Mouse (Mus musculus): ENCODE results near the gene Eif3i. TPM values are rescaled to one million over a fixed set of nuclear protein-coding genes. Genes with fewer than 3 reads are reported as not detected.

The Eif3i gene
- 119 and 125 TPM in 2 replicates for polyA plus RNA-seq (2015; fragmentation: Nextera tagmentation; extraction: Ambion mirVana)

GRCm38 (mm10) chr4:129600233-129601158 lies at the start of gene Eif3i, which contains the start of gene Tmem234:
Eif3i (minus strand) TSS chr4:129600648.
Tmem234 (plus strand) TSS chr4:129600668.
- H3K9ac ChIP-seq (replicated peaks): peak within 1 kb of the TSS; percentile 83
- H3K36me3 ChIP-seq (replicated peaks; ENCODE audit: insufficient read depth, low read length): peaks cover 44% of the 10 kb centered on the region

GRCm38 (mm10) chr4:129648656-129649055 lies 48.2 kb upstream of the Eif3i start:
- Histone ChIP-seq H3K27ac (ENCODE audit: low read depth) (no peak overlapping the region), H3K9me3 (ENCODE audit: low read length) (no peaks in the 10 kb centered on the region), H3K4me2 (ENCODE audit: low read depth, low read length) (no peak overlapping the region), H3K4me3 (ENCODE audit: low read depth, low read length) (no peak overlapping the region), H3K36me3 (replicated peaks; ENCODE audit: insufficient read depth, low read length) (peaks cover 63% of the 10 kb centered on the region), H3K4me1 (ENCODE audit: insufficient read depth) (no peaks in the 10 kb centered on the region), H3K9ac (replicated peaks) (no peak overlapping the region), H3K27me3 (ENCODE audit: insufficient read depth, low read length) (no peaks in the 10 kb centered on the region)
- ATAC-seq (no peak), DNase-seq (no peak)
- 59% methylated on average over 1 of the region's 1 CpGs for WGBS (ENCODE audit: insufficient replicate concordance)
- no peak for TF ChIP-seq EP300 (IDR thresholded peaks at IDR 0.05; ENCODE audit: low read depth)
- no peak for TF ChIP-seq CTCF (IDR thresholded peaks at IDR 0.05; ENCODE audit: low read depth)

More at GRCm38 (mm10) chr4:129600233-129601158, at the start of gene Eif3i, which contains the start of gene Tmem234:
- under 1% methylated on average over 63 of the region's 74 CpGs for WGBS (ENCODE audit: insufficient replicate concordance)
- ATAC-seq (peak; percentile 94), DNase-seq (peak; percentile 88)
- TF ChIP-seq CTCF (IDR thresholded peaks at IDR 0.05; ENCODE audit: low read depth): peak; percentile 23; the same call in 1 of the 2 replicates
- TF ChIP-seq EP300 (IDR thresholded peaks at IDR 0.05; ENCODE audit: low read depth): peak; percentile 34; the same call in 1 of the 2 replicates
- Histone ChIP-seq H3K4me3 (ENCODE audit: low read depth, low read length) (peak within 1 kb of the TSS; percentile 79), H3K4me1 (ENCODE audit: insufficient read depth) (peaks cover 23% of the 10 kb centered on the region), H3K27ac (ENCODE audit: low read depth) (peak within 1 kb of the TSS; percentile 75), H3K27me3 (ENCODE audit: insufficient read depth, low read length) (no peaks in the 10 kb centered on the region), H3K4me2 (ENCODE audit: low read depth, low read length) (peak within 1 kb of the TSS; percentile 99), H3K9me3 (ENCODE audit: low read length) (no peaks in the 10 kb centered on the region)

GRCm38 (mm10) chr4:129645204-129645603 lies 44.8 kb upstream of the Eif3i start:
- Histone ChIP-seq H3K27ac (ENCODE audit: low read depth) (no peak overlapping the region), H3K27me3 (ENCODE audit: insufficient read depth, low read length) (no peaks in the 10 kb centered on the region), H3K36me3 (replicated peaks; ENCODE audit: insufficient read depth, low read length) (peaks cover 43% of the 10 kb centered on the region), H3K4me1 (ENCODE audit: insufficient read depth) (peaks cover 6% of the 10 kb centered on the region; the same call in 1 of the 2 replicates), H3K9ac (replicated peaks) (no peak overlapping the region), H3K4me2 (ENCODE audit: low read depth, low read length) (no peak overlapping the region), H3K4me3 (ENCODE audit: low read depth, low read length) (no peak overlapping the region), H3K9me3 (ENCODE audit: low read length) (no peaks in the 10 kb centered on the region)
- no peak for DNase-seq
- WGBS (ENCODE audit: insufficient replicate concordance): 55% methylated on average over 6 of the region's 6 CpGs
- no peak for ATAC-seq
- TF ChIP-seq CTCF (IDR thresholded peaks at IDR 0.05; ENCODE audit: low read depth) (no peak), EP300 (IDR thresholded peaks at IDR 0.05; ENCODE audit: low read depth) (no peak)

GRCm38 (mm10) chr4:129641756-129642155 lies 41.3 kb upstream of the Eif3i start:
- Histone ChIP-seq H3K4me2 (ENCODE audit: low read depth, low read length) (peak overlapping the region; percentile 96), H3K9me3 (ENCODE audit: low read length) (no peaks in the 10 kb centered on the region), H3K9ac (replicated peaks) (no peak overlapping the region), H3K4me3 (ENCODE audit: low read depth, low read length) (0 out of 2 replicates have a peak overlapping the region, but pooled peaks have one; percentile 75), H3K36me3 (replicated peaks; ENCODE audit: insufficient read depth, low read length) (peaks cover 38% of the 10 kb centered on the region), H3K4me1 (ENCODE audit: insufficient read depth) (peaks cover 19% of the 10 kb centered on the region), H3K27me3 (ENCODE audit: insufficient read depth, low read length) (no peaks in the 10 kb centered on the region), H3K27ac (ENCODE audit: low read depth) (peak overlapping the region; percentile 48; the same call in 1 of the 2 replicates)
- WGBS (ENCODE audit: insufficient replicate concordance): 59% methylated on average over 5 of the region's 5 CpGs
- TF ChIP-seq EP300 (IDR thresholded peaks at IDR 0.05; ENCODE audit: low read depth) (no peak), CTCF (IDR thresholded peaks at IDR 0.05; ENCODE audit: low read depth) (no peak)
- ATAC-seq: no peak
- no peak for DNase-seq

- Histone ChIP-seq H3K4me3 (ENCODE audit: low read depth, low read length) (peak within 1 kb of the TSS; percentile 75), H3K9me3 (ENCODE audit: low read length) (no peaks in the 10 kb centered on the region), H3K9ac (replicated peaks) (peak within 1 kb of the TSS; percentile 70), H3K4me1 (ENCODE audit: insufficient read depth) (peaks cover 19% of the 10 kb centered on the region), H3K27ac (ENCODE audit: low read depth) (peak within 1 kb of the TSS; percentile 81), H3K36me3 (replicated peaks; ENCODE audit: insufficient read depth, low read length) (peaks cover 41% of the 10 kb centered on the region), H3K27me3 (ENCODE audit: insufficient read depth, low read length) (no peaks in the 10 kb centered on the region), H3K4me2 (ENCODE audit: low read depth, low read length) (peak within 1 kb of the TSS; percentile 96)
- DNase-seq: peak; percentile 96
- ATAC-seq: peak; percentile 95
- TF ChIP-seq EP300 (IDR thresholded peaks at IDR 0.05; ENCODE audit: low read depth): no peak; the same call in 1 of the 2 replicates
- no peak for TF ChIP-seq CTCF (IDR thresholded peaks at IDR 0.05; ENCODE audit: low read depth)
- WGBS (ENCODE audit: insufficient replicate concordance): under 1% methylated on average over 59 of the region's 60 CpGs
These were observed 40.4 kb upstream of the Eif3i start, which contains the start of gene Txlna for GRCm38 (mm10) chr4:129640638-129641467. Txlna (minus strand) TSS chr4:129641065.

Measured in liver, postnatal 0 days (tissue).